Mouse (Mus musculus): Measurements from ENCODE around the gene Atf6.

DNA sequence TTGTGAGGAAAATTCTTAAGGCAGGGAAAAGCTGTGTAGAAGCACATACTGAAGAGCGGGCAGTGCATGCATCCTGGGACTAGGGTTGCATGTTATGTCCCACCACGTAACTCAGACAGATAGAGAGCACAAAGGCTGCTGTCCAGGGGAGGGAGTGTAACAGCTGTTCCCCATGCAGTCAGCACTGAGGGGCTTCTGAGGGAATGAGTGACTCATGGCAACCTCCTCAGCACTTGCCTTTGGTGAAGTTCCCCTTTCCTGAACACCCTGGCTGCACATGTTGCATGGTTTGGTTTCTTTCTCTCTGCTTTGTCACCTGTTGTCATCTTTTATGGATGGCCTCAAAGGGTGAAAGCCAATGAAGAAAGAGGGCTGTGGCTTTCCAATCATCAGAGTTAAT, 165.3 kb downstream of the Atf6 start:
- TF ChIP-seq CTCF (IDR thresholded peaks at IDR 0.05; ENCODE audit: extremely low read depth, insufficient read depth, insufficient read length, insufficient replicate concordance) (no peak), POLR2A (IDR thresholded peaks at IDR 0.05; ENCODE audit: low read depth, low read length) (no peak)
